Mouse (Mus musculus): Measurements from ENCODE around the gene Mad2l2. TPM values are rescaled to one million over a fixed set of nuclear protein-coding genes. Genes with fewer than 3 reads are reported as not detected.
"Not testable (repeated sequence)": the region's sequence is repeated elsewhere in the genome, so short reads cannot be mapped to it uniquely, and the experiment has no call there.

Gene Mad2l2
- polyA plus RNA-seq, 1 experiment from 2014 or later = 68.5 TPM

- DNase-seq (ENCODE audit: low spot score) (no peak), ATAC-seq (replicated peaks; ENCODE audit: low FRiP score) (peak; percentile 7; the same call in 1 of the 2 replicates)
- H3K27me3 ChIP-seq (ENCODE audit: control insufficient read depth, insufficient read depth, low read length) = peaks cover 60% of the 10 kb centered on the region
- WGBS = 3% methylated on average over 10 of the region's 10 CpGs
- H3K27ac ChIP-seq (ENCODE audit: low read depth, low read length) = no peak overlapping the region
- peaks cover 7% of the 10 kb centered on the region for H3K4me1 ChIP-seq (replicated peaks; ENCODE audit: control insufficient read depth, insufficient read depth, low read length)
- H3K36me3 ChIP-seq (ENCODE audit: control insufficient read depth, insufficient read depth, low read length) = no peaks in the 10 kb centered on the region
- H3K4me2 ChIP-seq (ENCODE audit: low read depth, low read length, severe bottlenecking) = 0 out of 2 replicates have a peak overlapping the region, but pooled peaks have one; percentile 2
- no peak overlapping the region for H3K4me3 ChIP-seq (ENCODE audit: low read depth, low read length)
- H3K9me3 ChIP-seq (ENCODE audit: control insufficient read depth, low read length) = no peaks in the 10 kb centered on the region
- no peak overlapping the region for H3K9ac ChIP-seq (ENCODE audit: low read length)
Observed at GRCm38 (mm10) chr4:148166431-148166830, 36.2 kb downstream of the Mad2l2 start.

GRCm38 (mm10) chr4:148166986-148167385 is 36.8 kb downstream of the Mad2l2 start:
- Histone ChIP-seq H3K36me3 (ENCODE audit: control insufficient read depth, insufficient read depth, low read length) (no peaks in the 10 kb centered on the region), H3K9ac (ENCODE audit: low read length) (no peak overlapping the region), H3K4me3 (ENCODE audit: low read depth, low read length) (no peak overlapping the region), H3K4me2 (ENCODE audit: low read depth, low read length, severe bottlenecking) (peak overlapping the region; percentile 12; the same call in 1 of the 2 replicates), H3K9me3 (ENCODE audit: control insufficient read depth, low read length) (no peaks in the 10 kb centered on the region), H3K27ac (ENCODE audit: low read depth, low read length) (no peak overlapping the region), H3K4me1 (replicated peaks; ENCODE audit: control insufficient read depth, insufficient read depth, low read length) (peaks cover 7% of the 10 kb centered on the region), H3K27me3 (ENCODE audit: control insufficient read depth, insufficient read depth, low read length) (peaks cover 58% of the 10 kb centered on the region)
- DNase-seq (ENCODE audit: low spot score) = peak; percentile 81
- no peak for ATAC-seq (replicated peaks; ENCODE audit: low FRiP score)
- WGBS = 19% methylated on average over 4 of the region's 4 CpGs

- DNase-seq (ENCODE audit: low spot score) = peak; percentile 84
- Histone ChIP-seq H3K27ac (ENCODE audit: low read depth, low read length) (no peak overlapping the region), H3K4me3 (ENCODE audit: low read depth, low read length) (no peak overlapping the region), H3K4me2 (ENCODE audit: low read depth, low read length, severe bottlenecking) (no peak overlapping the region), H3K9ac (ENCODE audit: low read length) (no peak overlapping the region), H3K36me3 (ENCODE audit: control insufficient read depth, insufficient read depth, low read length) (no peaks in the 10 kb centered on the region), H3K9me3 (ENCODE audit: control insufficient read depth, low read length) (no peaks in the 10 kb centered on the region), H3K27me3 (ENCODE audit: control insufficient read depth, insufficient read depth, low read length) (peaks cover 59% of the 10 kb centered on the region), H3K4me1 (replicated peaks; ENCODE audit: control insufficient read depth, insufficient read depth, low read length) (peaks cover 7% of the 10 kb centered on the region)
- ATAC-seq (replicated peaks; ENCODE audit: low FRiP score) = no peak
- WGBS = 34% methylated on average over 7 of the region's 7 CpGs
Observed at GRCm38 (mm10) chr4:148168287-148168686, 38.1 kb downstream of the Mad2l2 start.

GRCm38 (mm10) chr4:148169586-148169985 is 39.4 kb downstream of the Mad2l2 start:
- Histone ChIP-seq H3K27me3 (ENCODE audit: control insufficient read depth, insufficient read depth, low read length) (peaks cover 60% of the 10 kb centered on the region), H3K36me3 (ENCODE audit: control insufficient read depth, insufficient read depth, low read length) (no peaks in the 10 kb centered on the region), H3K9ac (ENCODE audit: low read length) (peak overlapping the region; percentile 27; the same call in 1 of the 2 replicates), H3K9me3 (ENCODE audit: control insufficient read depth, low read length) (no peaks in the 10 kb centered on the region), H3K4me3 (ENCODE audit: low read depth, low read length) (no peak overlapping the region), H3K4me2 (ENCODE audit: low read depth, low read length, severe bottlenecking) (no peak overlapping the region), H3K27ac (ENCODE audit: low read depth, low read length) (no peak overlapping the region), H3K4me1 (replicated peaks; ENCODE audit: control insufficient read depth, insufficient read depth, low read length) (peaks cover 8% of the 10 kb centered on the region)
- DNase-seq (ENCODE audit: low spot score) = no peak
- 28% methylated on average over 15 of the region's 15 CpGs for WGBS
- no peak for ATAC-seq (replicated peaks; ENCODE audit: low FRiP score)

- DNase-seq (ENCODE audit: low spot score) (peak; percentile 79), ATAC-seq (replicated peaks; ENCODE audit: low FRiP score) (no peak)
- H3K27me3 ChIP-seq (ENCODE audit: control insufficient read depth, insufficient read depth, low read length) = peaks cover 56% of the 10 kb centered on the region
- no peak overlapping the region for H3K4me3 ChIP-seq (ENCODE audit: low read depth, low read length)
- no peaks in the 10 kb centered on the region for H3K9me3 ChIP-seq (ENCODE audit: control insufficient read depth, low read length)
- H3K9ac ChIP-seq (ENCODE audit: low read length) = no peak overlapping the region
- H3K4me1 ChIP-seq (replicated peaks; ENCODE audit: control insufficient read depth, insufficient read depth, low read length) = peaks cover 8% of the 10 kb centered on the region
- no peaks in the 10 kb centered on the region for H3K36me3 ChIP-seq (ENCODE audit: control insufficient read depth, insufficient read depth, low read length)
- no peak overlapping the region for H3K27ac ChIP-seq (ENCODE audit: low read depth, low read length)
- H3K4me2 ChIP-seq (ENCODE audit: low read depth, low read length, severe bottlenecking) = no peak overlapping the region
- 0% methylated on average over 2 of the region's 2 CpGs for WGBS
Observed at GRCm38 (mm10) chr4:148170842-148171241, 40.7 kb downstream of the Mad2l2 start.

GRCm38 (mm10) chr4:148171261-148171660 is 41.1 kb downstream of the Mad2l2 start:
- Histone ChIP-seq H3K27ac (ENCODE audit: low read depth, low read length) (no peak overlapping the region), H3K4me2 (ENCODE audit: low read depth, low read length, severe bottlenecking) (no peak overlapping the region), H3K4me1 (replicated peaks; ENCODE audit: control insufficient read depth, insufficient read depth, low read length) (peaks cover 8% of the 10 kb centered on the region), H3K36me3 (ENCODE audit: control insufficient read depth, insufficient read depth, low read length) (no peaks in the 10 kb centered on the region), H3K9ac (ENCODE audit: low read length) (no peak overlapping the region), H3K27me3 (ENCODE audit: control insufficient read depth, insufficient read depth, low read length) (peaks cover 56% of the 10 kb centered on the region), H3K4me3 (ENCODE audit: low read depth, low read length) (no peak overlapping the region), H3K9me3 (ENCODE audit: control insufficient read depth, low read length) (no peaks in the 10 kb centered on the region)
- WGBS = 0% methylated on average over 3 of the region's 3 CpGs
- ATAC-seq (replicated peaks; ENCODE audit: low FRiP score) (no peak), DNase-seq (ENCODE audit: low spot score) (no peak)

GRCm38 (mm10) chr4:148173811-148174494 is 43.8 kb downstream of the Mad2l2 start:
- peak; percentile 22; the same call in 1 of the 2 replicates for ATAC-seq (replicated peaks; ENCODE audit: low FRiP score)
- Histone ChIP-seq H3K9me3 (ENCODE audit: control insufficient read depth, low read length) (no peaks in the 10 kb centered on the region), H3K27ac (ENCODE audit: low read depth, low read length) (0 out of 2 replicates have a peak overlapping the region, but pooled peaks have one; percentile 18), H3K9ac (ENCODE audit: low read length) (peak overlapping the region; percentile 32; the same call in 1 of the 2 replicates), H3K36me3 (ENCODE audit: control insufficient read depth, insufficient read depth, low read length) (no peaks in the 10 kb centered on the region), H3K4me2 (ENCODE audit: low read depth, low read length, severe bottlenecking) (peak overlapping the region; percentile 38), H3K27me3 (ENCODE audit: control insufficient read depth, insufficient read depth, low read length) (peaks cover 54% of the 10 kb centered on the region), H3K4me3 (ENCODE audit: low read depth, low read length) (peak overlapping the region; percentile 17; the same call in 1 of the 2 replicates), H3K4me1 (replicated peaks; ENCODE audit: control insufficient read depth, insufficient read depth, low read length) (peaks cover 8% of the 10 kb centered on the region)
- peak; percentile 72 for DNase-seq (ENCODE audit: low spot score)
- WGBS = under 1% methylated on average over 30 of the region's 30 CpGs

GRCm38 (mm10) chr4:148174495-148174862 is 44.3 kb downstream of the Mad2l2 start:
- Histone ChIP-seq H3K4me2 (ENCODE audit: low read depth, low read length, severe bottlenecking) (peak overlapping the region; percentile 38; the same call in 1 of the 2 replicates), H3K9me3 (ENCODE audit: control insufficient read depth, low read length) (no peaks in the 10 kb centered on the region), H3K27ac (ENCODE audit: low read depth, low read length) (no peak overlapping the region), H3K4me3 (ENCODE audit: low read depth, low read length) (peak overlapping the region; percentile 17; the same call in 1 of the 2 replicates), H3K36me3 (ENCODE audit: control insufficient read depth, insufficient read depth, low read length) (no peaks in the 10 kb centered on the region), H3K27me3 (ENCODE audit: control insufficient read depth, insufficient read depth, low read length) (peaks cover 51% of the 10 kb centered on the region), H3K4me1 (replicated peaks; ENCODE audit: control insufficient read depth, insufficient read depth, low read length) (peaks cover 8% of the 10 kb centered on the region), H3K9ac (ENCODE audit: low read length) (no peak overlapping the region)
- no peak for ATAC-seq (replicated peaks; ENCODE audit: low FRiP score)
- 6% methylated on average over 12 of the region's 12 CpGs for WGBS
- DNase-seq (ENCODE audit: low spot score) = no peak

GRCm38 (mm10) chr4:148176603-148177002 is 46.4 kb downstream of the Mad2l2 start:
- H3K9ac ChIP-seq (ENCODE audit: low read length); ATAC-seq (replicated peaks; ENCODE audit: low FRiP score); H3K9me3 ChIP-seq (ENCODE audit: control insufficient read depth, low read length); H3K4me2 ChIP-seq (ENCODE audit: low read depth, low read length, severe bottlenecking); DNase-seq (ENCODE audit: low spot score); H3K4me3 ChIP-seq (ENCODE audit: low read depth, low read length); H3K4me1 ChIP-seq (replicated peaks; ENCODE audit: control insufficient read depth, insufficient read depth, low read length); H3K27ac ChIP-seq (ENCODE audit: low read depth, low read length); H3K36me3 ChIP-seq (ENCODE audit: control insufficient read depth, insufficient read depth, low read length): not testable (repeated sequence)
- 85% methylated on average over 5 of the region's 6 CpGs for WGBS
- H3K27me3 ChIP-seq (ENCODE audit: control insufficient read depth, insufficient read depth, low read length) = peaks cover 44% of the 10 kb centered on the region

Measured in forebrain, embryonic 11.5 days (tissue).